Mouse (Mus musculus) kidney, postnatal 25 days (tissue): ENCODE results near the gene Ston2.
"Not testable (repeated sequence)": the region's sequence is repeated elsewhere in the genome, so short reads cannot be mapped to it uniquely, and the experiment has no call there.

Source experiments
- DNase-seq, 2 experiments: peaks; one replicate each; pipeline ENCODE4 v3.0.0; 2021; ENCODE audit warnings: mixed read lengths in 2 of 2

Ston2 gene

DNA sequence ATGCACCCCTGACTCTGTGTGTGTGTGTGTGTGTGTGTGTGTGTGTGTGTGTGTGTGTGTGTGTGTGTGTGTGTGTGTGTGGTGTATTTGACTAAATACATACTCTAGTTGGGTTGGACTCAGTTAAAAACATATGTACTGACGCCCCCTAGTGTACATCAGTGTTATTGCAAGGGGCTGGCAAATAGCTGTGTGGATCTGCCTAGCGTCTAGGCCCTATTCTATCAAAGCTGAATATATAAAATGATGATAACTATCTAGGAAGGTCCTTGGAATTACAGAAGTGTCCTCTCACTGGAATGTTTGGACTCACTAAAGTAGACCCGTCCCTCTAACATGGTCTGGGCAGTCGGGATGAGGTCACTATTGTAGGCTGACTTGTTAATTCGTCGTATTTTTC is 1.6 kb upstream of the Ston2 start:
- peak; percentile 65 to 77 for DNase-seq

GRCm38 (mm10) chr12:91788446-91788845 is 259 bp upstream of the Ston2 start:
- DNase-seq: not testable (repeated sequence)

GRCm38 (mm10) chr12:91786355-91786754 is 1.8 kb downstream of the Ston2 start:
- peak in 1 of 2 experiments; percentile 39 for DNase-seq

DNA sequence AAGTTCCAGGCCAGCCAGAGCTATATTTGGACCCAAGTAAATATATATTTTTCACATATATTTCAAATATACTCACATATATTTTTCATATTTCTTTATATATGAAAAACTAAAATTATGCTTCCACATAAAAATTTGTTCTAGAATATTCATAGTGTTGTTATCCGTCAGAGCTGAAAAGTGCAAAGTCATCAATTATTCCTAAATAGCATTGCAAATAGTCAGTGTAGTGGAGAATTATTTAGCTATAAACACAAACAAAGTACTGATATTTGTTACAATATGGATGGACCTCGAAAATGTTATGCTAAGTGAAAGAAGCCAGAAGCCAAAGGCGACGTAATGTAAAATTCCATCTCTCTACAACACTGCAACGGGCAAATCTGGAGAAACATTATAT is 6.8 kb downstream of the Ston2 start:
- no peak for DNase-seq

DNA sequence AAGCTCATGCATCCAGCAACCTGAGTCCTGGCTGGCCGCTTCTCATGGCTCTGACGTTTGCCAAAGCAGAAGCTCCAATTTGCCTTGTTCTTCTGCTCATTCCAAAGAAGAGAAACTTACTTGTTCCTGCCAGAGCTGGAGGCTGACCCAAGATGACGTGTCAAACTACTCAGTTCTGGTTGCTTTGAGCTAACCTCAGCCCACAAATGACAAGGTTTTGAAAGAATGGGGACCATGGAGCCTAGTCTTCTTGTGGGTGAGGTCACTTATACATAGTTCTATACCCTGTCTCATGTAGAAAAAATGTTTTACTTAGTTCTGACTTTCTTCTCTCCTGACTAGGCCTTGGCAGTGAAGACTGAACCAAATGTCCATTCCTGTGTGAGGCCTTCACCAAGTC is 7.7 kb downstream of the Ston2 start:
- no peak for DNase-seq

GRCm38 (mm10) chr12:91779004-91779365 is 9.2 kb downstream of the Ston2 start:
- peak; percentile 91 to 95 for DNase-seq

- DNase-seq: peak; percentile 72 to 81
These were observed 9.8 kb downstream of the Ston2 start for GRCm38 (mm10) chr12:91778211-91779003.

- DNase-seq: no peak
These were observed 11.8 kb downstream of the Ston2 start for GRCm38 (mm10) chr12:91776342-91776741.

DNA sequence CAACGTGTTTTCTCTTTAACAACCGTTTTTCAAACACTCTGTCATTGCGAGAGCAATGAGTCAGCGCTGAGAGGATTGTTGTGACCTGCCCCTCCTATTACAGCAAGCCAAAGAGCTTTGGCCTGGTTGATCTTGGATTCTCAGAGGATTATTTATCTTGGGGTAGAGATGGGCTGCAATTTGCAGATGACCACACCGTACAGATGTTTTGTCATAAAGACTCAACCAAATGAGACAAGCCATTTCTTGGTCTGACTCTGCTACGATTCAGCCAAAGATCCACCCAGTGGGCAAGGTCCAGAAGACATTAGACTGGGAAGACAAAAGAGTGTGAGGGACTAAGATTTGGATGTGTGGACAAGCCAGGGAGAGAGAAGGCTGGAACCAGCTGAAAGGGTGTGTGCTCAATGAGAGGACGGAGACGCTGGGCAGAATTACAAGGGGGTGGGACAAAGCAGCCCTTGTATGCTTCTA is 13.3 kb downstream of the Ston2 start:
- DNase-seq: no peak

DNA sequence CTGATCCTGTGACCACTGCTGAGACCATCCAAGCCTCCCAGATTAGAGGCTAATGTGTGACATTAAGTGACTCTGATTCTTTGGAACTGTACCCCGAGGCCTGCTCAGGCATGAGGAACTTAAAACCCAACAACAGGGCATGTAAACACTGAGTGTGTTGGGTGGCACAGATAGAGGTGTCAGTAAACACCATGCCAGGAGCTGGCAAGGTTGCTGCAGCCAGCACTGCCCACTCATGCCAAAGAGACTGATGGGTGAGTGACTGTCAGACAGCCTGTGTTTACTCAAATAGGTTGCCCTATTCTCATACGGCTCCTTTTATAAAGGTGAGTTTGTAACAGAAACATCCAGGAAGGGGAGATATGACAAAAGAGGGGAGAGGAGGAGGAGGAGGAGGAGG is 19.3 kb downstream of the Ston2 start:
- DNase-seq: no peak

DNA sequence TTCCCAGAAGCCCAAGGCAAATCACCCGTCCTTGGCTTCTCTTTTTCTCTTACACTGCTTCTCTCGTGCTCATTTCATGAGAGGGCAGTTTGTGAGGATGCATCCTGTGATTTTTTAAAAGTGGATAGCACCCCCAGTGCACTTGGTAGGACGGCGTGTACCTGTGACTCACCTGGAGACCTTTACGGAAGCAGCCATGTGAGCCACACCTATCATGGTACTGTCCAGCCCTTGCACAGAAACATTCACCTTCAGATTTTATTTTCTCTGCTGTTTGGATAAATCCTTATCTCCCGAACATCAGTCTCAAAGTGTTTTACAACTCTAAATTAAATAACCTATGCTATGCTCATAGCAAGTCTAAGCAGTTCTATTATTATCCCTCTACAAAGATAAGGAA is 20.0 kb downstream of the Ston2 start:
- no peak for DNase-seq

GRCm38 (mm10) chr12:91766338-91767107 is 21.7 kb downstream of the Ston2 start:
- peak; percentile 46 to 76 for DNase-seq

GRCm38 (mm10) chr12:91765504-91765903 is 22.7 kb downstream of the Ston2 start:
- DNase-seq: peak; percentile 31 to 73

GRCm38 (mm10) chr12:91765054-91765453 is 23.1 kb downstream of the Ston2 start:
- peak; percentile 43 to 63 for DNase-seq

DNA sequence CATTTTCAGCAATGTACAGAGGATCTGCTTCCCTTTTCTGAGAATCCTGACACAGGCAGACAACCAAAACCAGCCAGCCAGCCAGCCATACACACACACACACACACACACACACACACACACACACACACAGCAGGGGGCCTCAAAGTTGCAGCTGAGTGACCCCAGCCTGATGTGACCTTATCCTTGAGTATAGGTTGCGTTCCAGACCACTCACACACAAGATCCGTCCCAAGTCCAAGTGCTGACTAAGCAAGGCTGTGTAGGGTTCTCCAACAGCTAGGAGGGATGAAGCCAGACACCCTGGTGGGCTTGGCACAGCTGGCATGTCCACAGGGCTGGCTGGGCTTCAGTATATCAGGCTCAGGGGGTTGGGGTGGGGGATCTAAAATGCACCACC is 23.7 kb downstream of the Ston2 start:
- peak; percentile 40 to 67 for DNase-seq

- no peak for DNase-seq
These were observed 28.4 kb downstream of the Ston2 start for GRCm38 (mm10) chr12:91759836-91760235.

DNA sequence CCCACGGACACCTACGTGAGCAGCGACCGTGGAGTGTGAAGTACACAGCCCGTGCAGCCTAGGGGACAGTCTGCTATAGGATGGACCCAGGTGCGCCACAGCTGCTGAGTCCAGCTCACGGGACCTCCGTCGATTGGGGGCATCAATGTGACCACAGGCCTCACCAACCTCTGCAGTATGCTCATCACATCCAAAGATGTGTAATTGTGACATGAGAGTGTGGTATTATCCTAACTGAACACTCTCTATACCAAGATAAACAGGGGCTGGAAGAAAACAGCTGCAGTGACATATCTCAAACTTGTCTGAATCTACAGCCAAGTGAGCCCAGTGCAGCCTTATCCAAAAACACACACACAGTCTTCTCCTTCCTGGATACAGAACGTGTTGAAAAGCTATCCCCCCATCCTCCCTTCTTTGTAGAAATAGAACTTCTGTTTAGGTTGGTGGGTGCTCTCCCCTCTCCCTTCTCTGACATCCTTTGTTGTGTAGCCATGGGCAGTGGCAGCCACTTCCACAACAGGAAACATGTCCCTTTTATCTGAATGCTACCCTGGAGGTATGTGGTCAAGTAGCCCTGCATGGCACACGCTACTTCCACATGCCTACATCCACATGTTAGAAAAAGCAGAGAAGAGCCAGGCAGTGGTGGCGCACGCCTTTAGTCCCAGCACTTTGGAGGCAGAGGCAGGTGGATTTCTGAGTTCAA is 30.2 kb downstream of the Ston2 start:
- DNase-seq: no peak

- DNase-seq: no peak
These were observed 31.5 kb downstream of the Ston2 start for GRCm38 (mm10) chr12:91756562-91757166.

GRCm38 (mm10) chr12:91754606-91755005 is 33.6 kb downstream of the Ston2 start:
- DNase-seq: peak; percentile 64 to 76

DNA sequence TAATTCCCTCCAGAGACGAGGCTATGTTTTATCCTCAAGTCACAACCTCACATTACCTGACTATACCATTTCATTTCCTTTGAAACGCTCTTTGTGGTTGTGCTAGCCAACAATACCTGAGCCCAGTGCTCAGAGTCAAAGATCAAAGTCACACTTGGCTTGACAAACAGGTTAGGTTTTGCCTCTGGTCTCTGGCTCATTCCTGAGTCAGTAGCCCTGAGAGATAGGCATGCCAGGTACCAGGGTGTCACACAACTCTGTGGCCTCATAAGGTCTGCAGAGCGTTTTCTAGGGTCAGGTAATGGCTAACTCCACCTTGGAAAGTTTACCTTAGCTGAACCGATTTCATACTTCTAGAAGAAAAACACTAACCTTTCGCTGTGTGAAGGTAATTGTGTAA is 35.5 kb downstream of the Ston2 start:
- DNase-seq: peak; percentile 46 to 82

- DNase-seq: no peak
These were observed 36.1 kb downstream of the Ston2 start for GRCm38 (mm10) chr12:91751893-91752597.

GRCm38 (mm10) chr12:91749543-91750184 is 38.5 kb downstream of the Ston2 start:
- DNase-seq: no peak
